Mouse (Mus musculus): ENCODE results near the gene Gpam.

The Gpam gene

GRCm38 (mm10) chr19:55117059-55117815, 9.8 kb downstream of the Gpam start:
- in situ Hi-C loops (cut with MboI; ENCODE audit: low pct_unique_long_range_greater_than_20kb in 1 of 2, low sequenced_read_pairs in 2 of 2, unreplicated experiment in 1 of 2): no loop called here

- in situ Hi-C loops (cut with MboI; ENCODE audit: low pct_unique_long_range_greater_than_20kb in 1 of 2, low sequenced_read_pairs in 2 of 2, unreplicated experiment in 1 of 2): no loop called here
Measured at GRCm38 (mm10) chr19:55115532-55115931, 11.5 kb downstream of the Gpam start.

DNA sequence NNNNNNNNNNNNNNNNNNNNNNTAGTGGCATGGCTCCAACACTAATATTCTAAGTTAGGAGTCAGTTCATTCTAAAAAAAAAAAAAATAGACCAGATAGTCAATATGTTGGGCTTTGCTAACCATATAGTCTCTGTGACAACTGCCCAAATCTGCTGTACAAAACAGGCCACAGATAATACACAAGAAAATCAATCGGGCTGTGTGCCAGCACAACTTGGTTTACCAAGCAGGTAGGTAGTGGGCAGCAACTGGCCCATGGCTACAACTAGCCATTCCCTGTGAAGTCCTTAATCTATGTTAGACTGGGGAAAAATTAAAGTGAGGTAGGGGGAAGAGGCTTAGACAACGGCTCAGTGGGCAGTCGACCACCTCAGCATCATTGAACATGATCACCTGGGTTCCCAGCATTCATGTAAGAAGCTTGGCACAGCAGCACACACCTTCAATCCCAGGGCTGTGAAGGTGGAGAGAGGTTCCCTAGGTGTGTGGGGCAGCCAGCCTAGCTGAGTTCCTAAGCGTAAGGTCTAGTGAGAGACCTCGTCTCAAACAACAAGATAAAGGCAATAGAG, 12.1 kb downstream of the Gpam start:
- in situ Hi-C loops (cut with MboI; ENCODE audit: low pct_unique_long_range_greater_than_20kb in 1 of 2, low sequenced_read_pairs in 2 of 2, unreplicated experiment in 1 of 2): no loop called here

DNA sequence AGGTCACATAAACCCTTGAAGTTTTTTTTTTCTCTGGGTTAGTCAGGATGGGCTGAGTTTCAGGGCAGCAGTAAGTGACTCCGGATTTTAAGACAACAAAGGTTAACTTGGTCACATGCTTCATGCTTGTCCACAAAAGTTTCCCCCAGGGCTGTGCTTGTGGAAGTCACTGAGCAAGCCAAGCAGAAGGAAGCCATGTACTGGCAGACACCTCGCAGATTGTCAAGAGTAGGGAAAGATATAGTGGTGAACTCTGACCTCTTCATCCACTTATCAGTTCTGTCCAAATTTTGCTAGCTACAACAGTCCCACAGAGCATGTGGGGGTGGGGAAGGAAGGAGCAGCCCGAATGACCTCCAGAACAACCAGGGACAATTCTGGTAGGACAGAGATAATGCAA, 19.1 kb downstream of the Gpam start:
- in situ Hi-C loops (cut with MboI; ENCODE audit: low pct_unique_long_range_greater_than_20kb in 1 of 2, low sequenced_read_pairs in 2 of 2, unreplicated experiment in 1 of 2): no loop called here

GRCm38 (mm10) chr19:55105969-55106368, 21.1 kb downstream of the Gpam start:
- in situ Hi-C loops (cut with MboI; ENCODE audit: low pct_unique_long_range_greater_than_20kb in 1 of 2, low sequenced_read_pairs in 2 of 2, unreplicated experiment in 1 of 2): no loop called here

DNA sequence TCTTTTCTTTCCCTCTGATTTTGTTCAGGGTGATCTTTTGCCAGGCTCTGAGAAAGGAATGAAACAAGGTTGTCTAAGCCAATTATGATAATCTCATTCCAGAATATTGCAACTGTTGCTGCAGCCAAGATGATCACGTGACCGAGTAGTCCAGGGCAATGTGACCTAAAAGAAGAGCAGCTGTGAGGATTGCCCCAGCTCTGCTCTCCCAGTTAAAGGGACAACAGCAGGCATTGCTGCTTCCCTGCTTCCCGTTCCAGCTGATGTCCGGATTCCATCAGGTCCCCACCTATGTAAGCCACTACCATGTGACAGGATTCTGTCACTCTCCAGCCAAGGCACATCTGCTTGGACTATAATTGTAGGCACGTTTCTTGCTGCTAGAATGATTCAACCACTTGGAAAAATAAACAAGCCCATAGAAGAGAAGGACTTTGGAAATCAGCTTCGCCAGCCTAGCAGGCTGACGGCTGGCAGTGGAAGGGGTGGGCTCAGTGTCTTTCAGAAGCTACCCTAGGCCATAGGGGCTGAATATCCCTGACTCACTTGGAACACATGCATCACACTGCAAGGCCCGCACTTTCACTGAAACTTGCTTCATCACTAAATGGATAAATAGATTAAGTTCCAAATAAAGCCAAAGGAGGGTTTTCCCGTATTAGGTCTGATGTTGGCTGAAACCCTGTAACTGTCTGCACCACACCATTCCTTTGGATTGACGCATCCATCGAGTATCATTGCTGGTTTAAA, 23.8 kb downstream of the Gpam start:
- in situ Hi-C loops (cut with MboI; ENCODE audit: low pct_unique_long_range_greater_than_20kb in 1 of 2, low sequenced_read_pairs in 2 of 2, unreplicated experiment in 1 of 2): no loop called here

- in situ Hi-C loops (cut with MboI; ENCODE audit: low pct_unique_long_range_greater_than_20kb in 1 of 2, low sequenced_read_pairs in 2 of 2, unreplicated experiment in 1 of 2): no loop called here
Measured at GRCm38 (mm10) chr19:55101659-55102058, 25.4 kb downstream of the Gpam start.

- in situ Hi-C loops (cut with MboI; ENCODE audit: low pct_unique_long_range_greater_than_20kb in 1 of 2, low sequenced_read_pairs in 2 of 2, unreplicated experiment in 1 of 2): no loop called here
Measured at GRCm38 (mm10) chr19:55100227-55101140, 26.6 kb downstream of the Gpam start.

- in situ Hi-C loops (cut with MboI; ENCODE audit: low pct_unique_long_range_greater_than_20kb in 1 of 2, low sequenced_read_pairs in 2 of 2, unreplicated experiment in 1 of 2): no loop called here
Measured at GRCm38 (mm10) chr19:55099184-55100160, 27.6 kb downstream of the Gpam start.

DNA sequence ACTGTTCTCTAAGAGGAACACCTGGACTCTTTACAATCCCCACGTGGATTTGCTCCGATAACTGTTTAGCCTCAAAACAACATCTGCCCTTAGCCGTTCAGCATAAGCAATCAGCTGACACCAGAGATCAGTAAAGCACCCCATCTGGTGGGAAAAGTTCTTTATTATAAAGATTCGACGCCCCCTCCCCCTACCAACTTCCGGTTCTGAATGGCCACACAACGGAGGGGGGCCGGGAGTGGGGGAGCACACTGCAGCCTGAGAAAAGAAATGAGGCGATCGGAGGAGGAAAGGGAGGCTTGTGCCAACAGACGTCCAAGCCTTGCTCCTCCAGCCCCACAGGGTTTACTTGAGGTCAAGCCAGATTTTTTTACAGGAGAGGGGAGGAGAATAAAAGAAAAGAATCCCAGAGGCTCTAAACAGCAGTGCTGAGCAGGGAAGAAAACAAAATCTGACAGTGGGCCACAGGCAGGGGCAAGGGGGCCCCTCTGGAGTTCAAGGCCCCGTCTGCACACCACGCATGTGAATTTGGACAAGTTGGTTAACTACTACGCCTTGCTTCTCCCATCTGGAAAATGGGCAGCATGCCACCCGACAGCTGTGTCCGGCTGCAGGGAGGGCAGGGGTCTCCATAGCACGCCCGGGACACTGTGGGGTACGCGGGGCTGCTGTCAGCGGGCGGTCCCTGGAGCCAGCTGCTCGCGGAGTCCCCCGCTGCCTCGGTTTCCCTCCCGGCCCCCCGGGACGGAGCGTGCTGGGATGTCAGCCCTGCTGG, 28.4 kb downstream of the Gpam start:
- in situ Hi-C loops (cut with MboI; ENCODE audit: low pct_unique_long_range_greater_than_20kb in 1 of 2, low sequenced_read_pairs in 2 of 2, unreplicated experiment in 1 of 2): no loop called here

DNA sequence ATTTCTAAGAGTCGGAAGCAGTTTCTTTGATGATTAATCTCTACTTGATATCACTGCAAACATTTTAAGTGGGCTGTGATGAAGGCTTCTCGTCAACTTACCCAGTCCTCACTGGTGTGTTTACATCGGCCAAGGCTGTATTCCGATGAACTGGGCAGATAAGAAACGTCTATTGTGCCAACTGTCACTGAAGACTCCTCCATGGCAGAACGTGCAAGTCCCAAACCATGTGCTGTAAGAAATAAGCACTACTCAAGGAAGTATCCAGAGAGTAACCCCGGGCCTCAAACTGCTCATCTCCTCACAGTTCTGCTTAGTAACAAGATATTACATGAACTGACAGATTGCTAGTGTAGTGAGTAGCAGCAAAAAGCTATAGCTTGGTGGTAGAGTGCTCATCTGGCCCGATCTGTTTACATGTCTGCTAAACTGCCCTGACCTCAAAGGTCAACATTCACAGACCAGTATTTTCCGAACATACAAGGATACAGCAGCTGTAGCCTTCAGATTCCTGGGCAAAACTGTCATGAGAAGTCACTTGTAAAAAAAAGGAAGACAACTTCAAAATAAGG, 29.6 kb downstream of the Gpam start:
- in situ Hi-C loops (cut with MboI; ENCODE audit: low pct_unique_long_range_greater_than_20kb in 1 of 2, low sequenced_read_pairs in 2 of 2, unreplicated experiment in 1 of 2): no loop called here

DNA sequence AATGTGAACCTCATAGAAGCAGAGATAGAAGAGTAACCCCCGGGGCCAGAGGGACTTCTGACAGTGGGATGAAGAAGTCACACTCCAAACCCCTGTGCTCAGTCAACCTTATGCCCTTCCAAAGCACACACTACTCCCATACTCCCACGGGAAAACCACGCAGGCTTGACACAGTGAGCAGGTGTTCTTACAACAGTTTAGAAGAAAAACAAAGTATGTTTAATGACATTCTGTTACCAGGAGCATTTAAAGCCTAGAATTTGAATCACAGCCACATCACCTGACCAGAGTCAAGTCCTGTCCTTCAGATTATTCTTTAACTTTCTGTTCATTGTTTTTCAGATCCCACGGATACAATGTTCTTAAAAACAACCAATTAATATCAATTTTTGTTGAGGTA, 30.4 kb downstream of the Gpam start:
- in situ Hi-C loops (cut with MboI; ENCODE audit: low pct_unique_long_range_greater_than_20kb in 1 of 2, low sequenced_read_pairs in 2 of 2, unreplicated experiment in 1 of 2): no loop called here

DNA sequence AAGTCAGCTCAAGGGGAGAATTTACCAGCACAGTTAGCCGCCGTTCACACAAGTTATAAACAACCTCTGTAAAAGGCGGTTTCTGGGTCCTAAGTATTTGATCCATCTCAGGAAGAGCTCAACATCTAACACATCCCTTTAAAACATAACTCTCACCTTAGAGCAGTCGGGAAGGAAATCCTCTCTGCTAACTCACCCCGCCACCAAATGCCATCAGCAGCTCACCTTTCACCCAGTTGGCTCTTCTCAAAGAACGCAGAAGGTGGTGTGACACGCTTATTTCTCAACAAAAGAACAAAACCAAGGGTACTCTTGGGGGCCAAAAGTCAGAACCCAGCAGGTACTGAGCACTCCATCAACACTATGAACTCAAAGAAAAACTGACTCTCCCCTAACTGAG, 31.5 kb downstream of the Gpam start:
- in situ Hi-C loops (cut with MboI; ENCODE audit: low pct_unique_long_range_greater_than_20kb in 1 of 2, low sequenced_read_pairs in 2 of 2, unreplicated experiment in 1 of 2): no loop called here

- in situ Hi-C loops (cut with MboI; ENCODE audit: low pct_unique_long_range_greater_than_20kb in 1 of 2, low sequenced_read_pairs in 2 of 2, unreplicated experiment in 1 of 2): no loop called here
Measured at GRCm38 (mm10) chr19:55091602-55092413, 35.2 kb downstream of the Gpam start.

DNA sequence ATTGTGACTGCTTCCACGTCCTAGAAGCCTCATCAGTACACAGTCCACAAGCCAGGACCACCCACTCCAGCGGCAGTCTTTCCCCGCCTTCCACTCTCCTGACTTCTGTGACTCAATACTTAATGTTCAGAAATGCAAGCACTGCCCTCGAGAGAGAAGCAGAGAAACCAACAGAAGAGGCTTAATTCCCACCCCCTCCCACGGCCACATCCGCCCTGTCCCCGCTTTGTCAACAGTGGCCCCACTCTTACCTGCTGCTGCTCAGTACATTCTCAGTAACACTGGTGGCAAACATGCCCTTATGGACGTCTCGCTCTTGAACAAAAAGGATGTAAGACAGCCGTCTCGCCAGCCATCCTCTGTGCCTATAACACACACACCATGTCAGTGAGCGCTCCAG, 36.2 kb downstream of the Gpam start:
- in situ Hi-C loops (cut with MboI; ENCODE audit: low pct_unique_long_range_greater_than_20kb in 1 of 2, low sequenced_read_pairs in 2 of 2, unreplicated experiment in 1 of 2): no loop called here

- in situ Hi-C loops (cut with MboI; ENCODE audit: low pct_unique_long_range_greater_than_20kb in 1 of 2, low sequenced_read_pairs in 2 of 2, unreplicated experiment in 1 of 2): no loop called here
Measured at GRCm38 (mm10) chr19:55090142-55090541, 36.9 kb downstream of the Gpam start.
